8 mouse cellular contexts compared by ENCODE assay signal in genomic region chr5:122526878-122527730, GRCm38 (mm10). TPM values are rescaled to one million over a fixed set of nuclear protein-coding genes. Genes with fewer than 3 reads are reported as not detected.
A peak's percentile ranks its signal among the peaks of the same experiment; 100 is the strongest.
DNase-seq lines count a peak whose midpoint lies in the region; ATAC-seq lines count a peak whose summit lies in the region.

No protein-coding gene starts in this region.

- H3K9me3 ChIP-seq in midbrain, embryonic 10.5 days (replicated peaks) = no peaks in the 10 kb centered on the region
- H3K9me3 ChIP-seq in midbrain, embryonic 14.5 days (ENCODE audit: control insufficient read depth, low read length) = no peaks in the 10 kb centered on the region
- H3K9me3 ChIP-seq in limb, embryonic 12.5 days = peaks cover 4% of the 10 kb centered on the region; the same call in 1 of the 2 replicates
- no peaks in the 10 kb centered on the region for H3K9me3 ChIP-seq in stomach, embryonic 16.5 days (replicated peaks; ENCODE audit: control insufficient read depth, low read length)

- ATAC-seq in midbrain, embryonic 14.5 days (ENCODE audit: low FRiP score, low TSS enrichment) = no peak
- ATAC-seq in limb, embryonic 12.5 days (ENCODE audit: insufficient number of reproducible peaks, insufficient read depth, low FRiP score, low TSS enrichment, low read depth) = no peak
- ATAC-seq in stomach, embryonic 16.5 days (ENCODE audit: insufficient read depth, low FRiP score) = peak; percentile 64
- no peak for ATAC-seq in granulocyte monocyte progenitor cell, adult 5-6 weeks (replicated peaks; ENCODE audit: poor library complexity, severe bottlenecking)

- H3K9ac ChIP-seq in midbrain, embryonic 14.5 days (replicated peaks; ENCODE audit: low read length) = no peak overlapping the region
- no peak overlapping the region for H3K9ac ChIP-seq in limb, embryonic 12.5 days (replicated peaks)
- peak overlapping the region; percentile 34; the same call in 1 of the 2 replicates for H3K9ac ChIP-seq in stomach, embryonic 16.5 days (ENCODE audit: low read length)

- no peak overlapping the region for H3K4me3 ChIP-seq in midbrain, embryonic 10.5 days
- H3K4me3 ChIP-seq in midbrain, embryonic 14.5 days (replicated peaks; ENCODE audit: low read depth, low read length) = no peak overlapping the region
- H3K4me3 ChIP-seq in limb, embryonic 12.5 days (replicated peaks) = no peak overlapping the region
- H3K4me3 ChIP-seq in stomach, embryonic 16.5 days (replicated peaks; ENCODE audit: low read length) = no peak overlapping the region

- 0 out of 2 replicates have a peak, but pooled peaks cover 4% of the 10 kb centered on the region for H3K36me3 ChIP-seq in midbrain, embryonic 10.5 days
- no peaks in the 10 kb centered on the region for H3K36me3 ChIP-seq in midbrain, embryonic 14.5 days (ENCODE audit: control insufficient read depth, insufficient read depth, low read length)
- H3K36me3 ChIP-seq in limb, embryonic 12.5 days = no peaks in the 10 kb centered on the region; the same call in 1 of the 2 replicates
- H3K36me3 ChIP-seq in stomach, embryonic 16.5 days (ENCODE audit: control insufficient read depth, insufficient read depth, low read length) = no peaks in the 10 kb centered on the region

- no peak for DNase-seq in midbrain, embryonic 10.5 days (ENCODE audit: low spot score)
- DNase-seq in midbrain, embryonic 14.5 days = no peak
- peak; percentile 63 to 66 for DNase-seq in heart, postnatal 14 days
- no peak for DNase-seq in cerebellum, postnatal 25 days
- DNase-seq in layer of hippocampus, postnatal 14 days (ENCODE audit: low spot score in 2 of 2) = no peak

- H3K4me2 ChIP-seq in midbrain, embryonic 14.5 days (ENCODE audit: low read length) = no peak overlapping the region
- peak overlapping the region; percentile 25 for H3K4me2 ChIP-seq in limb, embryonic 12.5 days
- peak overlapping the region; percentile 20; the same call in 1 of the 2 replicates for H3K4me2 ChIP-seq in stomach, embryonic 16.5 days (ENCODE audit: low read depth, low read length)

- intact Hi-C loops in heart, postnatal 14 days (cut with DNase I) = no loop called here

- peaks cover 42% of the 10 kb centered on the region for H3K4me1 ChIP-seq in midbrain, embryonic 10.5 days
- H3K4me1 ChIP-seq in midbrain, embryonic 14.5 days (ENCODE audit: control insufficient read depth, insufficient read depth, low read length) = no peaks in the 10 kb centered on the region
- H3K4me1 ChIP-seq in limb, embryonic 12.5 days (replicated peaks) = peaks cover 40% of the 10 kb centered on the region
- peaks cover 59% of the 10 kb centered on the region for H3K4me1 ChIP-seq in stomach, embryonic 16.5 days (ENCODE audit: control insufficient read depth, insufficient read depth, low read length)

- H3K27me3 ChIP-seq in midbrain, embryonic 10.5 days (ENCODE audit: low read depth, poor library complexity, severe bottlenecking) = no peaks in the 10 kb centered on the region
- no peaks in the 10 kb centered on the region for H3K27me3 ChIP-seq in midbrain, embryonic 14.5 days (ENCODE audit: control insufficient read depth, insufficient read depth, low read length)
- no peaks in the 10 kb centered on the region for H3K27me3 ChIP-seq in limb, embryonic 12.5 days
- no peaks in the 10 kb centered on the region for H3K27me3 ChIP-seq in stomach, embryonic 16.5 days (ENCODE audit: control insufficient read depth, insufficient read depth, low read length)

- WGBS in midbrain, embryonic 10.5 days = 79% methylated on average over 15 of the region's 15 CpGs
- WGBS in midbrain, embryonic 14.5 days = 76% methylated on average over 15 of the region's 15 CpGs
- WGBS in limb, embryonic 12.5 days = 70% methylated on average over 15 of the region's 15 CpGs
- WGBS in stomach, embryonic 16.5 days = 48% methylated on average over 15 of the region's 15 CpGs

- peak overlapping the region; percentile 18; the same call in 1 of the 2 replicates for H3K27ac ChIP-seq in midbrain, embryonic 10.5 days (replicated peaks)
- no peak overlapping the region for H3K27ac ChIP-seq in midbrain, embryonic 14.5 days (replicated peaks; ENCODE audit: low read depth, low read length)
- H3K27ac ChIP-seq in limb, embryonic 12.5 days = peak overlapping the region; percentile 84
- H3K27ac ChIP-seq in stomach, embryonic 16.5 days (ENCODE audit: low read length) = peak overlapping the region; percentile 62

RNA-seq across cellular contexts. Expression of gene Atp2a2, which starts 25.1 kb away (rescaled TPM):
- polyA plus RNA-seq in midbrain, embryonic 10.5 days (2016; fragmentation: Nextera tagmentation; extraction: Ambion mirVana) = 37.0 and 37.7 TPM in 2 replicates
- 46.5 and 59.3 TPM in 2 replicates for polyA plus RNA-seq in midbrain, embryonic 14.5 days (2014; fragmentation: Nextera tagmentation; extraction: Ambion mirVana)
- 1,000 to 10,000 TPM; 9,386 to 9,784 TPM for total RNA-seq in heart, postnatal 14 days (2021)
- polyA plus RNA-seq in limb, embryonic 12.5 days (2016; fragmentation: Nextera tagmentation; extraction: Ambion mirVana) = 42.4 and 49.5 TPM in 2 replicates
- polyA plus RNA-seq in stomach, embryonic 16.5 days (2015; fragmentation: Nextera tagmentation; extraction: Ambion mirVana) = 25.5 and 27.3 TPM in 2 replicates
- 71.0 and 77.6 TPM in 2 replicates for total RNA-seq in granulocyte monocyte progenitor cell, adult 5-6 weeks (2014; fragmentation: Nextera tagmentation)
- 112 and 118 TPM in 2 replicates for total RNA-seq in granulocyte monocyte progenitor cell, adult 5-6 weeks (2017)
- 100 to 1,000 TPM; 659 to 669 TPM for total RNA-seq in layer of hippocampus, postnatal 14 days (2021)

Comparison
In these comparisons a context has a peak if more than half of its experiments do, and no peak if none do; other contexts are left out.
1. DNase-seq: peak in heart, postnatal 14 days (2 of 2); none in midbrain, embryonic 10.5 days (single experiment), midbrain, embryonic 14.5 days (single experiment), cerebellum, postnatal 25 days (0 of 2) and layer of hippocampus, postnatal 14 days (0 of 2).